Mouse (Mus musculus) B cell, adult 67 days (primary cell): ENCODE results near the gene Tmem107. TPM values are rescaled to one million over a fixed set of nuclear protein-coding genes. Genes with fewer than 3 reads are reported as not detected.

Source experiments
- total RNA-seq, 2 experiments: library from RNA; stranded (reverse); gene quantifications; 4 replicates each; pipeline ENCODE4 v1.2.4; 2023

Tmem107 gene
- total RNA-seq: 1 to 10 TPM; 1.5 to 6.3 TPM

DNA sequence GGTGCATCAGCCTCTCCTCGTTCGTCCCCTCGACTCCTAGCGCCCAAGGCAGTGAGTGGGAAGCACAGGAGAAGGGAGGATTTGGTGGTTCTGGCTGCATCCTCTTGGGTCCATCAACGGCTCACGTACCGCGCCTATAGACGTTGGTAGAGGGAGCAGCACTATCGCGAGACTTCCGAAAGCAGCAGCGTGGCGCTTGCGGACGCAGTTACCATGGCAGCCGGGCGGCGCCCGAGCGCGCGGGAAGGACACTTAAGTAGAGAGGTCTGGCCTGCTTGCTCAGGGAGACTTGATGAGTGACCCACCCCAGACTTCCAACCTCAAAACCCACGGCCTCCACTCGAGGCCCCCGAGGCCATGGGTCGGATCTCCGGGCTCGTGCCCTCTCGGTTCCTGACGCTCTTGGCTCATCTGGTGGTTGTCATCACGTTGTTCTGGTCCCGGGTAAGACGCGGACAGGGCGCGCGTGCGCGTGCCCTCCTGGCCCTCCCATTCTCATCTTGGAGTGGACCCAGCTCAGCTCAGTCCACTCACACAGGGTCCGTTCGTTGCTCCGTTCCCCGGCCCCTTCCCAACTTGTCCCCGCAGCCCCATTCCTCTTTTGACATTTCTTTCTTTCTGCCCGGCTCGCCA lies at the start of gene Tmem107:
Gene Tmem107, plus strand, starts transcription at position 217 of the 633 bp plus-strand sequence.

DNA sequence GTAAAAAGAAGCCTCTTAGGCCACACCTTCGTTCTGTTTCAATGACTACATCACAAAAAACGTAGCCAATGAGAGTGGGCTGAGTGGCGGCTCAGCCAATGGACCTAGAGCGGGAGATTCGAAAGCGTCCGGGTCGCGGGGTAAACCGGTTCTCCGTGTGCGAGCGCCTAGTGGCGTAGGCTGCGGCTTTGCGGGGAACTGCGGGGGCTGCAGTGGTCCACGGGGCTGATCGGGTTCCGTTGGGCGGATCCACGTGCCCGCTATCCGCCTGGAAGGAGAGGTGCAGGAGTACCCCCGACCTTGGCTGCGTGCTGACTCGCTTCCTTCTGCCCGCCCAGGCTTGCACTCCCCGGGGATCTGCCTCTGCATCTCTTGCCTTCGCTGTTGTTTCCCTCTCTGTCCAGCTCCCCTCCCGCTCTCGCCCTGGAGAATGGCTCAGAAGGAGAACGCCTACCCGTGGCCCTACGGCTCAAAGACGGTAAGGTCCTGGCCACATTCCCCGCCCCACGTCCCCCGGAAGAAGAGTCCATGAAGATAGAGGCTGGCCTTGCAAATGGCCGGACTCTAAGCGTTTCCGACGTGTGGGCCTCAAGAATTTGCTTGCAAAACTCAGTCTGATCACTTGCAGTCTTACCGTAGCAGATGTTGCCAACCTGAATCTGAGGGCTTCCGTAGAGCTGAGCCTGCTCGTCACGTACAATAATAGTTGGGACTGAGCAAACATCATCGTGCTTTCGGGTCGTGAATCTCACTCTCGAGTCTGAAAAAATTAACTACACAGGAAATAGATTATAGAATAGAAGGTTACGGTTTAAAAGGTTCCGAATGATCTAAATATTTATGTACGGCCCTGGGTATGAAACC lies 24.8 kb upstream of the Tmem107 start, which contains the start of gene Aurkb:
Gene Aurkb, plus strand, starts transcription at position 117 of the 864 bp plus-strand sequence.

DNA sequence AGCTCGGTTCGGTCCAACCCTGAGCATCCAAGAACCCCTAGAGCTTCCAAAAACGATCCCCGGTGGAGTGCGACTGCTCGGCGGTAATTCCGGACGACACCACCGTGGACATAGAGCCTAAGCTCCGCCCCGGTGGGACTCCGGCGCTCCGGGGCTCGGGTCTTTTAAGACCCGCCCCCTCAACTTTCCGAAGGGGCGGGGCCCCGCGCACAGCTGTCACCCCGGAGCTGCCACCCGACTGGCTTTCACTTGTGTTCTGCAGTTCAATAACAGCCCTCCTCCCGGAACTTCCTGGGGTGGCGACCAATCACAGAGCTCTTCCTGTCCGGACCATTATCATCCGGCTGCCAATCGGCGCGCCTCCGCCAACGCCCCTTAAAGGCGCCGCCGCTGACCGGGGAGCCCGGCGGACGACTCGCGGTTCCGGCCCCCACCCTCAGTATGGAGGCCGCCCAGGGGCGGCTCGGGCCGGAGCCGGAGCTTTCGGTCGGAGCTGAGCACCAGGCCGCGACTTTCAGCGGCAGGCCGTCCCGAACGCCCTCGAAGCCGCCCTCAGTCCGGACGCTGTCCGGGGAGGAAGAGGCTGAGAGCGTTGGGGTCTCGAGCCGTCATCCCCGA lies 11.1 kb upstream of the Tmem107 start, which contains the start of gene Borcs6:
Gene Borcs6, plus strand, starts transcription at position 361 of the 618 bp plus-strand sequence.

DNA sequence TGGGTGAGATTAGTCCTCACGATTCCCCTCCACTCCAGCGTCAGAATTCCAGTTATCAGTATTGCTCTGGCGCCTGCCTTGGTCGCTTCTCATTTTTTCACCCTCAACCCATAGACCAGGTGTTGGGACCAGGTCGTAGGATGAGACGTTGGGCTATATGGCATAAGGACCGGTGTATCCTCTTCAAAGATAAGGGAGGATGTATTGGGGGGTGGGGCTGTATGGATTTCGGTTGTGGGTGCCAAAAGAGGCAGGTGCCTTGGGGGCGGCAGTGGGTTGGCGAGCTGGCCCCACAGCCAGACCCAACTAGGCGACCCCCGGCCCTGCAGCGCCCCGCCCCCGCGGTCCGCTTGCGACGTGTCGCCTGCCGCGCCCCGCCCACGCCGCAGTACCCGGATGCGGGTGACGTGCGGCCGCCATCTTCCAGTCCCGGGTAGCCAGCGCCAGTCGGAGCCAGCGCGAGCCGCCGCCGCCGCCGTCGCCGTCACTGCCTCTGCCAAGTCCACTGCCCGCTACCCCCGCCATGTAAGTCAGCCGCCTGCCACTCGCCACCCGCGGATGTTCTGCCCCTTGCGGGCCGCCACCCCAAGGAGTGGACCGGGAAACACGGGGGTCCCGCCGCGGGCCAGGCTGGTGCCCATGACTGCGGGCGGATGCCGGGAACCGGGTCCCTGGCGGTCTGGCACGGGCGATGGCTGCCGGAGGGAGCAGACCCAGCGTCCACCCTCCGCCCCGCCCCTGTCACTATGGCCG lies 17.7 kb downstream of the Tmem107 start, which contains the start of gene Vamp2:
Gene Vamp2, plus strand, starts transcription at position 388 of the 753 bp plus-strand sequence.

DNA sequence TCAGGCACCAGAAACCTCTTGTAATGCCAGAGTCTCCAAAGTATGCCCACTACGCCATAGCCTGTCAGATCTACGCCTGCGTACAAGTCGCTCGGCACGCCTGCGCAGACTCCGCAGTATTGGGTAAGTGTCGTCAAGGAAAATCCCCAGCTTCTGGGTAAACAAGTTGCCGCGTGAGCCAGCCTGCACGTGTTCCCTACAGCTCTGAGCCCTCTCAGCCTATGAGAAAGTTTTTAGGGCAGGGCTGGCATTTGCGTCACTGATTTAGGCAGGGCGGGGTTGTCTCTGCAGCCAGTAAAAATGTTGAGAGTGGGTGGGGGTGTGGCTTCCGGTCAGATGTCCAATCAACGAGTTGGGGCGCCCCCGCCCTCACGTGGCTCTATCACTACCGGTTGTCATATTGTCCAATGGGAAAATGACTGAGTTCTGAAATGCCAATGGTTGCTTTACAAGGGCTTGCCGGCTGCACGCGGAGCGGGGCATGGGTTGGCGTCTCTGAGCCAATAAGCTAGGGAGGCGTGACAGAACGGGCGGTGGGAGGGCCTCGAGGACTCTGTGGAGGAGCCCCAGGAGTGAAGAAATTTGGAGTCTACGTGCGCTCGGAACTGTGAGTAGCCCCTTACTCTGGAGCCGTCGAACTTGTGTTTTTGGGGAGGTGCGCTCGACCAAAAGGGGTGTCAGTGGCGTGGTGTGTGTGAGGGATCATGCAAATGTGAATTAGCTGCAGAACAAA lies 24.3 kb downstream of the Tmem107 start, which contains the start of gene Per1:
Gene Per1, plus strand, starts transcription at position 521 of the 733 bp plus-strand sequence.

DNA sequence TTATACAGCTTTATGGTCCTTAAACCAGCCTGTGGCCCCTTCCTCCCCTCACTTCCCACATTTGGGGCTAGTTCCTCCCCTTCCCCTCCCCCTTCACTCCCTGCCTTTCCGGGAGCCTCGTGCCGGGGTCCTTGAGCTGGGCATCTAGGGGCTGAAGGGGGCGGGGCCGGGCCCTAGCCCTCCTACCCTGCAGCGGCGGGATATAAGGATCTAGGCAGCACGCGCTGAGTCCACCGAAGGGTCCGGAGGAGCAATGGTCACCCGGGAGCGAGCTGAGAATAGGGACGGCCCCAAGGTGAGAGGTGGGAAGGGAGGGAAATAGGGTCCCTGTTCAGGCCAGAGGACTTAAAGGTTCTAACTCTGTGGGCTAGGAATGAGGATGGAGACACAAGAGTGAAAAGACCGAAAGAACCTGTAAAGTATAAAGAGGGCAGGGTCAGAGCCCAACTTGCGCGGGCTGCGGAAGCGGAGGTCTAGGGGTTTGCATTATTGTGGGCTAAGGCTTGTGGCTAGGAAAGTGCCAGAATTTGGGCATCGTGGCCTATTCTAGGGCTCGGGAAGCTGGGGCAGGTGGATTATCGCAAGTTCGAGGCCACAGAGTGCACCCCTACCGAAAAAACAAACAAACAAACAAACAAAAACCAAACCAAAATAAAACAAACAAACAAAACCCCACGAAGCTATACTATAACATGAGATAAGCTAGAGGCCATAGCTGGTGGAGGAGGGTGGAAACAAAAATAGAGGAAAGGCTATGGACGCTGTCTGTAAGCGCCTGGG lies 49.8 kb downstream of the Tmem107 start, which contains the start of gene Hes7:
Gene Hes7, plus strand, starts transcription at position 184 of the 780 bp plus-strand sequence.

DNA sequence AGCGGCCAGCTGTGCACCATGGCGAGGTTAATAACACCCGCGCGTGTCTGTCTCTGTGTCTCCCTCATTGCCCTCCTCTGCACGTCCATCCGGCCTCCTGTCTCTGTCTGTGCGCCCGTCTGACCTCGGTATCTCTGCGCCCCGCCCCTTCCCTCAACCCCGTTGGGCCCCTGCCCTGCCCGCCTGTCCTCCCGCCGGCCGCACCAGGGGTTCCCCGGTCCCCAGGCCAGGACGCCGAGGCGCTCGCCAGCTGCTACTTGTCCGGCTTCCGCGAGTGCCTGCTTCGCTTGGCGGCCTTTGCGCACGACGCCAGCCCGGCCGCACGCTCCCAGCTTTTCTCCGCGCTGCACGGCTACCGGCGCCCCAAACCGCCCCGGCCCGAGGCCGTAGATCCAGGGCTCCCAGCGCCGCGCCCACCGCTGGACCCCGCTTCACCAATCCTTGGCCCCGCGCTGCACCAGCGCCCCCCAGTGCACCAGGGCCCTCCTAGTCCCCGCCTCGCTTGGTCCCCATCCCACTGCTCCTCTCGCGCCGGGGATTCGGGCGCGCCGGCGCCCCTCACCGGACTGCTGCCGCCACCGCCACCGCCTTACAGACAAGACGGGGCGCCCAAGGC lies 51.8 kb downstream of the Tmem107 start, which contains the start of gene 9130213A22Rik:
Gene 9130213A22Rik, minus strand, starts transcription at position 254 of the 616 bp plus-strand sequence.

Other genes starting within 250 kb of the Tmem107 start
- gene Ndel1, start 198.9 kb upstream of the Tmem107 start, total RNA-seq: 10 to 100 TPM; 46.7 to 57.8 TPM
- not detected for gene Rnf222, start 182.3 kb upstream of the Tmem107 start, total RNA-seq
- 1,000 to 10,000 TPM; 2,344 to 2,392 TPM for gene Rpl26, start 169.2 kb upstream of the Tmem107 start, total RNA-seq
- not detected for gene Odf4, start 143.7 kb upstream of the Tmem107 start, total RNA-seq
- not detected for gene Arhgef15, start 113.3 kb upstream of the Tmem107 start, total RNA-seq
- 1 to 10 TPM; 3.5 to 6.0 TPM for gene Slc25a35, start 102.7 kb upstream of the Tmem107 start, total RNA-seq
- 1 to 10 TPM; 3.9 to 6.6 TPM for gene Rangrf, start 95.6 kb upstream of the Tmem107 start, total RNA-seq
- gene Pfas, start 62.3 kb upstream of the Tmem107 start, total RNA-seq: 10 to 100 TPM; 32.0 to 32.7 TPM
- 10 to 100 TPM; 34.0 to 35.6 TPM for gene Ctc1, start 54.9 kb upstream of the Tmem107 start, total RNA-seq
- 1 to 10 TPM; 7.0 to 7.1 TPM for gene Aurkb, start 25.2 kb upstream of the Tmem107 start, total RNA-seq
- gene Borcs6, start 11.1 kb upstream of the Tmem107 start, total RNA-seq: 10 to 100 TPM; 22.2 to 22.5 TPM
- gene Vamp2, start 17.7 kb downstream of the Tmem107 start, total RNA-seq: 100 to 1,000 TPM; 510 to 518 TPM
- gene Per1, start 24.4 kb downstream of the Tmem107 start, total RNA-seq: 100 to 1,000 TPM; 495 to 638 TPM
- gene Hes7, start 49.6 kb downstream of the Tmem107 start, total RNA-seq: under 1 TPM in 1 of 2 experiments, not detected in 1; 0.30 TPM
- not detected for gene 9130213A22Rik, start 51.8 kb downstream of the Tmem107 start, total RNA-seq
- gene Aloxe3, start 55.1 kb downstream of the Tmem107 start, total RNA-seq: 1 to 10 TPM in 1 of 2 experiments, under 1 TPM in 1; 0.83 to 1.1 TPM
- not detected for gene Alox12b, start 86.2 kb downstream of the Tmem107 start, total RNA-seq
- gene Alox8, start 127.0 kb downstream of the Tmem107 start, total RNA-seq: under 1 TPM in 1 of 2 experiments, not detected in 1; 0.21 TPM
- not detected for gene Gucy2e, start 166.2 kb downstream of the Tmem107 start, total RNA-seq